Mouse (Mus musculus) cerebellum, adult 2 months (tissue): ENCODE measurements around the gene Mgmt. TPM values are rescaled to one million over a fixed set of nuclear protein-coding genes. Genes with fewer than 3 reads are reported as not detected.

Source experiments
- DNase-seq, 2 experiments: peaks; one replicate each; pipeline ENCODE4 v3.0.0; 2021
- H3K27ac ChIP-seq: fragments of 200-500 bp; 2 replicates; pipeline ENCODE4 v1.5.1; 2012; ENCODE audit warnings: low read length, control low read depth, inconsistent platforms; ENCODE audit not compliant: insufficient read depth
- H3K27me3 ChIP-seq: fragments of 200-500 bp; 2 replicates; pipeline ENCODE4 v1.6.1; 2012; ENCODE audit warnings: inconsistent platforms, mild to moderate bottlenecking, low read length, moderate library complexity; ENCODE audit not compliant: control insufficient read depth, insufficient read depth
- H3K4me1 ChIP-seq: fragments of 200-500 bp; 2 replicates; pipeline ENCODE4 v1.6.1; 2011; ENCODE audit warnings: low read length; ENCODE audit not compliant: control insufficient read depth, insufficient read depth
- H3K4me3 ChIP-seq: fragments of 200-500 bp; replicated peaks from 2 replicates; pipeline ENCODE3; 2011; ENCODE audit warnings: mild to moderate bottlenecking, low read depth, low read length, control low read depth; ENCODE audit not compliant: insufficient read depth
- CTCF ChIP-seq: fragments of 200-500 bp; IDR thresholded peaks from 2 replicates; pipeline ENCODE4 v1.5.1; 2011; ENCODE audit warnings: low read depth, mild to moderate bottlenecking, control low read depth, low read length, moderate library complexity, borderline replicate concordance; ENCODE audit not compliant: insufficient read depth
- POLR2A ChIP-seq: fragments of 200-500 bp; IDR thresholded peaks from 2 replicates; pipeline ENCODE4 v1.6.1; 2011; ENCODE audit warnings: low read length, control low read depth, borderline replicate concordance; ENCODE audit not compliant: insufficient read depth
- WGBS: fragments of 180-500 bp; shearing (Covaris S2); methylation state at CpG from one replicate; pipeline ENCODE4 v1.1.7; 2018; 5-methylcytosine and 5-hydroxymethylcytosine counted together
- polyA plus RNA-seq: library from polyadenylated mRNA; depleted of rRNA; stranded (reverse); fragments of >200 nt; gene quantifications from 2 replicates; pipeline ENCODE4 v1.2.3, GENCODE M21; 2012

Gene Mgmt
- polyA plus RNA-seq, 1 experiment, result 0.92 TPM

DNA sequence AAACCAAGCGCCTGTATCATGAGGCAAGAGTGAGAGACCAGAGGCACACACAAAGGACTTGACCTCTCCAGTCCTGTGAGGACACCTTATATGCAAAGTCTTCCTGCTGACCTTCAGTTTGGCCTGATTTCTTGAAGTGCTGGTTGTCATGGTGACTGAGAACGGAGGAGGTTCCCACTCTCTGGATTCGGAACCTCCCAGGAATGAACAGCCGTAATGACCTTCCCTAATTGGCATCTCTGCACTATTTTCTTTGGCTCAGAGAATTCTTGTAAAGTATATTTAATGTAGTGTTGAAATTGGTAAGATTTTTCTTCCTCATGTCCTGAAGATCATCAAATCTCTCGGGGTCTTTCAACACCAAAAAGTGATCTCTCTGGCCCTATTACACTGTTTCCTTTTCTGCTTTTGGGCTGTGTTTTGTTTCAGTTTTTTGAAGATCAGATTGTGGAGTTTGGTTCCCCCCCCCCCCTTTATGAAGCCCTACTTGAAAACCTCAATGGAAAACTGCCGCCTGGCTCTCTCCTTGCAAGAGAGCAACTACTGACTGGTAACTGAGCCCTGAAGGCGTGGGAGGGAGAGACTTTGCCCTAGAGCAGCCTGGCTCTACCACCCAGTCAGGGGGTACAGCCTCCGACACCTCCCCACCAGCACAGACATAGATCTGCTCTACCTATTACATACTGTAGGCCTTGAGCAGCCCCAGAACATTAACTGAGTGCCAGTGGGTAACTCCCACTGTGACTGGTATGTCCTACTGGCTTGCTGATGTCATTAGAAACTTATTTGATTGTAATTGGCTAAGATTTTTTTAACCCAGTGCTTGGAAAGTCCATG, 153.9 kb downstream of the Mgmt start:
- DNase-seq, result no peak
- TF ChIP-seq POLR2A, result no peak
- no peak for TF ChIP-seq CTCF
- WGBS, result 78% methylated on average over 8 of the region's 8 CpGs

DNA sequence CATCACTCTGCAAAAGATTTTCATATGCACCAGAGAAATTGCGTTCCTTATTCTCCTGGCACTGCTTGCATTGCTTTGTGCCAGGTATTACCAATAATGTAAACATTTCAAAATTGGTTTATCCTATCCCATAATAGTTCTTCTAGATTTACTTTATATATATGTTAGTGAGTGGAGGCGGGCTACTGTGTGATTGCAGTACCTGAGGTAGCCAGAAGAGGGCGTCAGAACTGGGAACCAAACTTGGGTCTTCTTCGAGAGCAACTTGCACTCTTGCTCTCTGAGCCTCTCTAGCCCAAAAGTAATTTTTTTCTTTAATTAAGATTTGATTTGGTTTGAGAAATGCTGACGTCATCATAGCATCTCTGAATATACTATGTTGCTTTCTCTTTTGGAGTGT, 159.9 kb downstream of the Mgmt start:
- no peak for DNase-seq
- Histone ChIP-seq H3K27me3 (no peaks in the 10 kb centered on the region), H3K4me3 (no peak overlapping the region), H3K4me1 (no peaks in the 10 kb centered on the region), H3K27ac (no peak overlapping the region)
- 73% methylated on average over 5 of the region's 5 CpGs for WGBS
- TF ChIP-seq POLR2A, result no peak
- TF ChIP-seq CTCF, result no peak

More for the DNA sequence above, 153.9 kb downstream of the Mgmt start:
- no peak overlapping the region for H3K4me3 ChIP-seq
- H3K27ac ChIP-seq, result no peak overlapping the region
- H3K27me3 ChIP-seq, result no peaks in the 10 kb centered on the region
- no peaks in the 10 kb centered on the region for H3K4me1 ChIP-seq

DNA sequence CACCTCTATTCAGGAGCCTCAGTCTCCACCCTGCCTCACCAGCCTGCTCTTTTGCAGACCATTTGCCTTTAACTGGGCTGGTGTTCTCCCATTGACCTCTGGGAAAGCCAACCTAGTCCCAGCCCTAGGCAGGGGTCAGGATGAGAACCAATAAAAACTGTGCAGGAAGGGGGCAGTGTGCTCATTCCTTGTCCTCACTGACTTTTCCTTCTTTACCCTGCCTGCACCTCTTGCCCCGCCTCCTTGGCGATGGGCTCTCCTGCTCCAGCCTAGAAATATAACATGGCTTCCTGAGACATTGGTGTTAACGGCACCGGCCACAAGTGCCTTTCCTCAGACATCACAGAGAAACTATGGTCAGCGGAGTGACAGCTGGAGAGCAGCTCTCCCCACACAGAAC, 161.7 kb downstream of the Mgmt start:
- 44% methylated on average over 5 of the region's 5 CpGs for WGBS
- H3K27ac ChIP-seq, result no peak overlapping the region
- no peak for DNase-seq
- TF ChIP-seq CTCF (no peak), POLR2A (no peak)
- no peak overlapping the region for H3K4me3 ChIP-seq
- H3K4me1 ChIP-seq, result no peaks in the 10 kb centered on the region
- no peaks in the 10 kb centered on the region; the same call in 1 of the 2 replicates for H3K27me3 ChIP-seq

DNA sequence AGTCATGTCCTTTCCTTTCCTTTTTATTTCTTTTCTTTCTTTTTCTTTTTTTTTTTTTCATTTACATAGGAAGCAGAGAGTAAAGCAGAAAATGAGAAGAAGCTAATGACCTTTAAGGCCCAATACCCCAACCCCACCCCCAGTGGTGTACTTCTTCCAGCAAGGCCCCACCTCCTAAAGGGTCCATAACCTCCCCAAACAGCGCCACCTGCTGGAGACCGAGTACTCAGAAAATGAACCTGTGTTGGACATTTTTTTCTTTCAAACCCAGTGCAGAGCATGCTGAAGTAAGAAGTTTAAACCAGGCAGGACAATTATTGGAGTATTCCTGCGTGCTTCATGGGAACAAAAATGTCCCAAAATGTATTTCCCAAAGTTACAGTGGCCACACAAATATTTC, 166.1 kb downstream of the Mgmt start:
- no peak for TF ChIP-seq POLR2A
- TF ChIP-seq CTCF, result no peak
- no peak for DNase-seq

DNA sequence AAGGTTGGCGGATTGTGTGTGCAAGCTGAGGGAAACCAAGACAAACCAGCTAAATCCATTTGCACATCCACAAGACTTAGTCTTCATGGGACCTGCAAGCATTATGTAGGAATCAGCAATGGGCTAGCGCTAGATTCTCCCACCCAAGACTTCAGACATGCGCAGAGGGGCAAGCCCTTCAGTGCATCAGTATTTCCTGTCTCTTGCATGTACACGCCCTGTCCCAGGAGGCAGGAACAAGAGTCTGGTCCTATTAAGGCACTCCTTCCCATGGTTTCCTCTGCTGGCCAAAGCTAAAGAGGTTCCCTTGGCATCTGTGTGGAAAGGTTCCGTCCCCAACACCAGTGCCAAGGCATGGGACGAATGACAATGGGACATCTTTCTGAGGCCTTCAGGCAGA, 166.7 kb downstream of the Mgmt start:
- TF ChIP-seq CTCF (no peak), POLR2A (no peak)
- Histone ChIP-seq H3K4me3 (no peak overlapping the region), H3K27me3 (no peaks in the 10 kb centered on the region; the same call in 1 of the 2 replicates), H3K4me1 (no peaks in the 10 kb centered on the region), H3K27ac (no peak overlapping the region)
- WGBS, result 97% methylated on average over 6 of the region's 6 CpGs
- no peak for DNase-seq

More for the DNA sequence above, 166.1 kb downstream of the Mgmt start:
- H3K27ac ChIP-seq, result no peak overlapping the region
- H3K27me3 ChIP-seq, result no peaks in the 10 kb centered on the region; the same call in 1 of the 2 replicates
- no peak overlapping the region for H3K4me3 ChIP-seq
- WGBS, result 44% methylated on average over 3 of the region's 3 CpGs
- H3K4me1 ChIP-seq, result no peaks in the 10 kb centered on the region

DNA sequence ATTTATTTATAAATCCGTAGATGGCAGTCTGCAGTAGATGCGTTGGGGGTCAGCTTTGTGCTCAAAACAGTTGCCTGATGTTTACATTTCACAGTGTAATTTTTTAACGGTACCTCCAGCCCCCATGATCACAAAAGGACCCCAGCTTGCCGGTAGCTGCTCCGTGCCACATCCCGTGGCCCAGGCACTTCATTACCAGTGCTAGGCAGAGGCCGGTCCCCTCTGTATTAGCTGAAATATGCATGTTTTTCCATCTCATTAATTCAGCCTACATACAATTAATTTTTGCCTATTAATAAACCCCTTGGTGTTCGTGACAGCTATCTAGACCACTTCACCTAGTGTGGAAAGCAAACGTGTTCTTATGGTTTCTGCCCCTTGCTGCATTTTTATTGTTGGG, 169.8 kb downstream of the Mgmt start:
- H3K27ac ChIP-seq, result no peak overlapping the region
- 76% methylated on average over 9 of the region's 9 CpGs for WGBS
- H3K27me3 ChIP-seq, result no peaks in the 10 kb centered on the region; the same call in 1 of the 2 replicates
- no peak for DNase-seq
- no peak overlapping the region for H3K4me3 ChIP-seq
- TF ChIP-seq CTCF (no peak), POLR2A (no peak)
- no peaks in the 10 kb centered on the region for H3K4me1 ChIP-seq

DNA sequence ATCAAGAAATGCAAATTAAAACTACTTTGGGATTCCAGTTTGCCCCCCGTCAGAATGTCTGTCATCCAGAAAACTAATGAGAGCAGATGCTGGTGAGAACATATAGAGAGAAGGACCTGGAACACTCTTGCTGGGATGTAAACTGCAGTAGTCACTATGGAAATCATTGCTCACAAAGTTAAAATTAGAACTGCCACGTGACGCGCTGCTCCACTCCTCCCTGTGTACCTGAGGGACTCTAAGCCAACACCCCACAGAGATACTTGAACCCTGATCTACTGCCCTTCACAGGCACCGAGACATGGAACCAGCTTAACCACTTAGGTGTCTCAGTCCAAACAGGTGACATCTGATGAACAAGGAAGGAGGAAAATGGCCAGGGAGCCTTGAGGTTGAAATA, 171.0 kb downstream of the Mgmt start:
- DNase-seq, result no peak
- Histone ChIP-seq H3K4me3 (no peak overlapping the region), H3K4me1 (no peaks in the 10 kb centered on the region), H3K27me3 (no peaks in the 10 kb centered on the region; the same call in 1 of the 2 replicates), H3K27ac (no peak overlapping the region)
- no peak for TF ChIP-seq POLR2A
- TF ChIP-seq CTCF, result no peak
- WGBS, result 78% methylated on average over 5 of the region's 5 CpGs

DNA sequence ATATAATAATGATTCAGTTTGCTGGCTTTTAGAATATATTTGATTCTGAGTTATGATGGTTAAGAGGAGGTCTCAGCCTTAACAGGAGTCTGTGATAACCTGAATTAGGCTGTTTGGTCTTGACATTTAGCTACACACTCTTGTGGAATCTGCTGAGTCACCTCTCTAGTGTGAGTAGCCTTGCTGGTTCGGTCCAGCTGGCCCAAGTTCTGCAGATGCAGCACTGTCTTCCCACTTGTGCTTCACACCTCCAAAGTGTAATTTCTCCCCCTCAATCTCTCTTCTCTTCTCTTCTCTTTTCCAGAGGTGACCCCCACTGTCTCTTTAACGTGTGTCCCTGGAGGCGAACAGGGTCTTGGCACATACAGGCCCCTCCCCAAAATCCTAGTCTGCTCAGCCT, 171.8 kb downstream of the Mgmt start:
- 86% methylated on average over 3 of the region's 3 CpGs for WGBS
- Histone ChIP-seq H3K27ac (no peak overlapping the region), H3K4me1 (no peaks in the 10 kb centered on the region), H3K27me3 (no peaks in the 10 kb centered on the region; the same call in 1 of the 2 replicates), H3K4me3 (no peak overlapping the region)
- TF ChIP-seq POLR2A, result no peak
- TF ChIP-seq CTCF, result no peak
- no peak for DNase-seq
